Mouse (Mus musculus) WW6 (cell line): ENCODE measurements around the gene Bcas3.

Source experiments
- DNase-seq: peaks from one replicate; pipeline ENCODE4 v3.0.0-alpha.2; 2013; ENCODE audit warnings: low read depth, low spot score

The Bcas3 gene

GRCm38 (mm10) chr11:85667741-85668140 lies 314.8 kb downstream of the Bcas3 start:
- DNase-seq: no peak

GRCm38 (mm10) chr11:85672881-85673475 lies 320.0 kb downstream of the Bcas3 start:
- DNase-seq: no peak

GRCm38 (mm10) chr11:85675244-85675643 lies 322.3 kb downstream of the Bcas3 start:
- DNase-seq: no peak

- no peak for DNase-seq
Measured at GRCm38 (mm10) chr11:85676357-85677004, 323.5 kb downstream of the Bcas3 start.

GRCm38 (mm10) chr11:85678666-85679065 lies 325.7 kb downstream of the Bcas3 start:
- DNase-seq: no peak

GRCm38 (mm10) chr11:85681580-85682419 lies 328.8 kb downstream of the Bcas3 start:
- no peak for DNase-seq

GRCm38 (mm10) chr11:85684981-85685380 lies 332.0 kb downstream of the Bcas3 start:
- no peak for DNase-seq

GRCm38 (mm10) chr11:85687816-85688439 lies 335.0 kb downstream of the Bcas3 start:
- no peak for DNase-seq

GRCm38 (mm10) chr11:85688440-85688838 lies 335.5 kb downstream of the Bcas3 start:
- DNase-seq: no peak

- DNase-seq: no peak
Measured at GRCm38 (mm10) chr11:85689226-85689625, 336.3 kb downstream of the Bcas3 start.

- DNase-seq: no peak
Measured at GRCm38 (mm10) chr11:85691285-85691684, 338.3 kb downstream of the Bcas3 start.

- no peak for DNase-seq
Measured at GRCm38 (mm10) chr11:85695614-85696263, 342.8 kb downstream of the Bcas3 start.

GRCm38 (mm10) chr11:85696491-85697398 lies 343.8 kb downstream of the Bcas3 start:
- no peak for DNase-seq

GRCm38 (mm10) chr11:85697468-85697867 lies 344.5 kb downstream of the Bcas3 start:
- DNase-seq: no peak

GRCm38 (mm10) chr11:85698242-85698641 lies 345.3 kb downstream of the Bcas3 start:
- no peak for DNase-seq

- DNase-seq: no peak
Measured at GRCm38 (mm10) chr11:85704062-85704748, 351.2 kb downstream of the Bcas3 start.

GRCm38 (mm10) chr11:85706630-85707029 lies 353.7 kb downstream of the Bcas3 start:
- peak; percentile 26 for DNase-seq

- no peak for DNase-seq
Measured at GRCm38 (mm10) chr11:85707496-85707895, 354.5 kb downstream of the Bcas3 start.

GRCm38 (mm10) chr11:85709147-85709546 lies 356.2 kb downstream of the Bcas3 start:
- DNase-seq: no peak

- DNase-seq: no peak
Measured at GRCm38 (mm10) chr11:85710155-85710554, 357.2 kb downstream of the Bcas3 start.
